Mouse (Mus musculus): ENCODE measurements at regions not wholly inside any gene's neighbourhood (a gene's known extent, or its start where the extent isn't known, plus 50 kb on each side); places are given as distances from the start of the nearest gene placed in this dataset.

DNA sequence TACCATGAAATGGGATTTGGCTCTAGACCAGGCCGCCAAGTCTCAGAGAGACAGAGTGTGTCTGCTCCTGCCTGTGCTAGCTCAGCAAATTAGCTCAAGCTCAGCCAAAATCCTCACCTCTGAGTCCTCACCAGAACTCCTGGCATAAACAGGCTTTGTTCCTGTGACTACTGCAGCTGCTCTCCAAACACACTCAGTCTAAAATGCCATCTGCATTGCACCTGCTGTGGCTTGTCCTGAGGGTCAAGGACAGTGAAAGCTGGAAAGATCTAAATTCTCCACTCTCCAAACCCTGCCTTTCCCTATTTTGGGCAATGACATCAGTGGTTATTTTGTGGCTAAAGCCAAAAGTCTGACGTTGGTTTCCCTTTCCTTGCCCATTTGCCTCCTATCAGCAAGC is 570.9 kb upstream of the Gm21961 start:
- H3K36me3 ChIP-seq (ENCODE audit: insufficient read depth, low read length) = no peaks in the 10 kb centered on the region

DNA sequence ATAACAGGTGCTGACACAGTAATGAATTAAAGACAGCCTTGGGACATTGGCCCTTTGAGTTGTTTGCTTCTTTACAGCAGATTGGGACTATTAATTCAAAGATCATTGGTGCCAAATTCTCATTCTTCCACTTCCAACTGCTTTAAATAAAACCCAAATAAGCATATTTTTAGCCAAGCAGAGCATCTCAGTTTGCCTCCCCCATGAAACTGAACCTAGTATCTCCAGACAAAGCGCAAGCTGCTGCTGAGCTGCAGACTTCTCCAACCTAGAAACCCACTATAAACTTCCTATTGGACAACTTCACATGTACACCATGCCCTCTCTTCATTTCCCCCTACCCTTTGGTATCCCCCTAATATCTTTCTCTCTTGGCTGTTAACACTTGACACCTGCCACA is 564.6 kb upstream of the Gm21961 start:
- Histone ChIP-seq H3K36me3 (ENCODE audit: insufficient read depth, low read length) (no peaks in the 10 kb centered on the region), H3K4me2 (replicated peaks; ENCODE audit: low read depth, low read length) (no peak overlapping the region), H3K27me3 (replicated peaks; ENCODE audit: insufficient read depth, low read length) (no peaks in the 10 kb centered on the region), H3K9me3 (ENCODE audit: low read length) (no peaks in the 10 kb centered on the region), H3K9ac (replicated peaks; ENCODE audit: low read depth) (no peak overlapping the region), H3K4me1 (ENCODE audit: insufficient read depth, low read depth, low read length) (no peaks in the 10 kb centered on the region), H3K27ac (ENCODE audit: low read length) (no peak overlapping the region), H3K4me3 (ENCODE audit: low read depth, low read length) (no peak overlapping the region)
- WGBS = 85% methylated on average over 1 of the region's 1 CpGs
- DNase-seq (ENCODE audit: low spot score) (no peak), ATAC-seq (no peak)
- TF ChIP-seq CTCF (IDR thresholded peaks at IDR 0.05) = no peak
- no peak for TF ChIP-seq EP300 (IDR thresholded peaks at IDR 0.05)

More for the DNA sequence above, 570.9 kb upstream of the Gm21961 start:
- H3K9me3 ChIP-seq (ENCODE audit: low read length) = no peaks in the 10 kb centered on the region
- H3K4me1 ChIP-seq (ENCODE audit: insufficient read depth, low read depth, low read length) = no peaks in the 10 kb centered on the region
- H3K27ac ChIP-seq (ENCODE audit: low read length) = no peak overlapping the region
- ATAC-seq = no peak
- no peaks in the 10 kb centered on the region for H3K27me3 ChIP-seq (replicated peaks; ENCODE audit: insufficient read depth, low read length)
- WGBS = 65% methylated on average over 2 of the region's 2 CpGs
- TF ChIP-seq CTCF (IDR thresholded peaks at IDR 0.05) (no peak), EP300 (IDR thresholded peaks at IDR 0.05) (no peak)
- no peak overlapping the region for H3K4me3 ChIP-seq (ENCODE audit: low read depth, low read length)
- no peak overlapping the region for H3K4me2 ChIP-seq (replicated peaks; ENCODE audit: low read depth, low read length)
- H3K9ac ChIP-seq (replicated peaks; ENCODE audit: low read depth) = no peak overlapping the region
- no peak for DNase-seq (ENCODE audit: low spot score)

DNA sequence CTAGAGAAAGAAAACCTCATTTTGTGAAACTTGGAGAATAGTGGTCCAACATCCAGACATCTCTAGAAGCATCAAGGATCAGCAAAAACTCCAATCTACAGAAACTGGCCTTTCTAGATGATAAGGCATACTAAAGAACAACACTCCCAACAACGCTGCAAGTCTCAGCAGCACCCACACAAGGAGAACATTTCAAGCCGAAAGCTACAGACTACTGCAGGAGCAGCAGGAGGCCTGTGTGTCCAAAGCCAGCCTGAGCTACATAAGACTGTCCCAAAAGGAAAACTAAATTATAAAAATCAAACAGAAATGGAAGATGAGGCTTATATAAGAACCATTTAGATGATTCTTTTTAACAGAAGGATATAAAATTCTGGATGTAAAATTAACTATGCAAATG is 553.2 kb upstream of the Gm21961 start:
- DNase-seq (ENCODE audit: low spot score) = no peak
- no peak for TF ChIP-seq CTCF (IDR thresholded peaks at IDR 0.05)
- no peak for TF ChIP-seq EP300 (IDR thresholded peaks at IDR 0.05)
- Histone ChIP-seq H3K4me1 (ENCODE audit: insufficient read depth, low read depth, low read length) (no peaks in the 10 kb centered on the region), H3K4me3 (ENCODE audit: low read depth, low read length) (no peak overlapping the region), H3K4me2 (replicated peaks; ENCODE audit: low read depth, low read length) (no peak overlapping the region), H3K9me3 (ENCODE audit: low read length) (no peaks in the 10 kb centered on the region), H3K27me3 (replicated peaks; ENCODE audit: insufficient read depth, low read length) (no peaks in the 10 kb centered on the region), H3K27ac (ENCODE audit: low read length) (no peak overlapping the region), H3K36me3 (ENCODE audit: insufficient read depth, low read length) (no peaks in the 10 kb centered on the region), H3K9ac (replicated peaks; ENCODE audit: low read depth) (no peak overlapping the region)
- 74% methylated on average over 2 of the region's 2 CpGs for WGBS
- ATAC-seq = no peak

DNA sequence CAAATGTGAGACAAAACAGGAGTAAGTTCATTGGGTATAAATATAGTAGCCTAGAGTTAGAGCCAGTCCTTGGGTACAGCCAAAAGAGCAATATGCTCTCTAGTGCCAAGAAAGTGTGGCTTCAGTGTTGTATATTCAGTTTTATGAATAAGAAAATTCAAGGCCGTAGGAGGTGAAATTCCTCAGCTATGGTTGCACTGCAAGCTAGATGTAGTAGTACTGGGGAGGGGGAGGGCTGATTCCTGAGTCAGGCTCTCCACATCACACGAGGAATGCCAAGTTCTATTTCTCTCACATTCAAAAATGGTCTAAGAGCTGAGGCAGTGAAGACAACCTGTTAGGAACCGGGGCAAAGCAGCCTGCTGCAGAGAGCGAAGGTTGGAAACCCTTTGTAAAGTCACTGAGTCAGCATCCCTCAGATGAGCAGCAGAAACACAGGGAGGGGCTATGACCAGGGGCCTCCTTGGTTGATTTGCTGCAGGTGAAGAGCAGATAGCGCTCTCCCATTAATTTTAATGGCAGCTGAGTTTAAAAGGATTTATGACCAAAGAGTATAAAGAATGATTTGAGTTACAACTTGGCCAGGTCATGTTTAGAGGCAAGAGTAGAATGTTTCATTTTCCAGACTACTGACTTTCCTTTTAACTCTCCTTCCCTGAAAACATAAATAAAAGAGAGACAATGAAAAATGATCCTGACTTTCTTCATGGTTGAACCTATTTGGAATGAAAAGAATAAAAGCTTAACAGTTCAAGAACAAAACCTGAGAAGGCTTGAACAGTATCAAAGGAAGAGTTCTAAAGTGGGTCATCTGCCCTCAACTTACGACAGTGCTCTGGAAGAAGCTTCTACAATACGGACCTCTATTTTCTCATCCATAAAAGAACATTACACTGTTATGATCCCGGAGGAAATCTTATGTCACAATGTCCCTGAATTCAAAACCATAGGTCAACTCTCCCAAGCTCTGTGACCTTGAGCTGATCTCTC is 543.4 kb upstream of the Gm21961 start:
- H3K4me3 ChIP-seq (ENCODE audit: low read depth, low read length) = no peak overlapping the region
- no peak overlapping the region for H3K9ac ChIP-seq (replicated peaks; ENCODE audit: low read depth)
- no peak for TF ChIP-seq EP300 (IDR thresholded peaks at IDR 0.05)
- no peak for TF ChIP-seq CTCF (IDR thresholded peaks at IDR 0.05)
- H3K4me1 ChIP-seq (ENCODE audit: insufficient read depth, low read depth, low read length) = no peaks in the 10 kb centered on the region
- no peak overlapping the region for H3K27ac ChIP-seq (ENCODE audit: low read length)
- no peaks in the 10 kb centered on the region for H3K27me3 ChIP-seq (replicated peaks; ENCODE audit: insufficient read depth, low read length)
- ATAC-seq (no peak), DNase-seq (ENCODE audit: low spot score) (no peak)
- H3K36me3 ChIP-seq (ENCODE audit: insufficient read depth, low read length) = no peaks in the 10 kb centered on the region
- H3K9me3 ChIP-seq (ENCODE audit: low read length) = no peaks in the 10 kb centered on the region
- WGBS = 67% methylated on average over 8 of the region's 8 CpGs
- no peak overlapping the region for H3K4me2 ChIP-seq (replicated peaks; ENCODE audit: low read depth, low read length)

DNA sequence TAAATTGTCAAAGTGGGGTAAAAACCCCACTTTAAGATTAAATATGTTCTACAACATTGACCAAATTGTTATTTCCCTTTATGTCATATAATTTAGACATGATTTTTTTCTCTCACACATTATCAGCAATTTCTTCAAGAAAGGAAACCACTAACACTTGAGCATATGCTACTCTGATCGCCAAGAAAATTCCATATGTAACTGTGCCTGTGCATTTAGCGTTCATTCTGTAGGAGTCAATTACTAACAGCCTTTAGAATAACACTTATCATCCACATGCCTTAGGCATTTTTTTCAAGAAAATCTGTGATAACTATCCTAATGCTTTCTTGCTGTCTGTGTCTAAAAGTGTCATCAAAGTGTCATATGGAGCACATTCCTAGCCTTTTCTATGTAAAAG is 534.3 kb upstream of the Gm21961 start:
- Histone ChIP-seq H3K9ac (replicated peaks; ENCODE audit: low read depth) (no peak overlapping the region), H3K27me3 (replicated peaks; ENCODE audit: insufficient read depth, low read length) (no peaks in the 10 kb centered on the region), H3K4me1 (ENCODE audit: insufficient read depth, low read depth, low read length) (no peaks in the 10 kb centered on the region), H3K36me3 (ENCODE audit: insufficient read depth, low read length) (no peaks in the 10 kb centered on the region), H3K27ac (ENCODE audit: low read length) (no peak overlapping the region), H3K9me3 (ENCODE audit: low read length) (no peaks in the 10 kb centered on the region), H3K4me3 (ENCODE audit: low read depth, low read length) (no peak overlapping the region), H3K4me2 (replicated peaks; ENCODE audit: low read depth, low read length) (no peak overlapping the region)
- WGBS = 81% methylated on average over 2 of the region's 2 CpGs
- TF ChIP-seq CTCF (IDR thresholded peaks at IDR 0.05) (no peak), EP300 (IDR thresholded peaks at IDR 0.05) (no peak)
- DNase-seq (ENCODE audit: low spot score) = no peak
- no peak for ATAC-seq

DNA sequence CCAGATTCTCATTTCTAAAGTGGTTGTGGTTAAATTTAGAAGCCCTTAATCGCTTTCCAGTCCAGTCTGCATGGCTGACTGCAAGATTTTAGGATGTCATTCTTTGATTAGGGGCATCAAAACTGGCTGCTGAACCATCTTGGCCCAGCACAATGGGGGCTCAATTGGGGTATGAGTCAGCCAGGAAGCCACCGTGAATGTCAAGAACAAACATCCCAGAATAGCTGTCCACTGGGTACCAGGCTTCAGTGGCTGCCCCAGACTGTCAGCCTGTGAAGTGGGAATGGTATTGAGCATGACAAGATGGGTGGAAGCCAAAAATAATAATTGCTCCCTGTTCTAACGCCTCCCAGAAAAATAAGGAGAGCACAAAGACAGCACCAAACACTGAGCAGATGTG is 520.9 kb upstream of the Gm21961 start:
- Histone ChIP-seq H3K36me3 (ENCODE audit: insufficient read depth, low read length) (no peaks in the 10 kb centered on the region), H3K9me3 (ENCODE audit: low read length) (no peaks in the 10 kb centered on the region), H3K27me3 (replicated peaks; ENCODE audit: insufficient read depth, low read length) (no peaks in the 10 kb centered on the region), H3K4me1 (ENCODE audit: insufficient read depth, low read depth, low read length) (no peaks in the 10 kb centered on the region), H3K4me2 (replicated peaks; ENCODE audit: low read depth, low read length) (no peak overlapping the region), H3K27ac (ENCODE audit: low read length) (no peak overlapping the region), H3K9ac (replicated peaks; ENCODE audit: low read depth) (no peak overlapping the region), H3K4me3 (ENCODE audit: low read depth, low read length) (no peak overlapping the region)
- DNase-seq (ENCODE audit: low spot score) = no peak
- 55% methylated on average over 3 of the region's 3 CpGs for WGBS
- TF ChIP-seq CTCF (IDR thresholded peaks at IDR 0.05) (no peak), EP300 (IDR thresholded peaks at IDR 0.05) (no peak)
- ATAC-seq = no peak
